Mouse (Mus musculus) embryonic fibroblast, embryonic 13.5 days (primary cell): ENCODE results near the gene Trmt2b. TPM values are rescaled to one million over a fixed set of nuclear protein-coding genes. Genes with fewer than 3 reads are reported as not detected.

Source experiments
- H3K27ac ChIP-seq: 2 replicates; pipeline ENCODE4 v1.5.1; 2012; ENCODE audit warnings: low read length, control low read depth, inconsistent platforms; ENCODE audit not compliant: insufficient read depth
- H3K4me1 ChIP-seq: 2 replicates; pipeline ENCODE4 v1.6.1; 2011; ENCODE audit warnings: low read length; ENCODE audit not compliant: control insufficient read depth, insufficient read depth
- H3K4me3 ChIP-seq: 2 replicates; pipeline ENCODE4 v1.5.1; 2011; ENCODE audit warnings: mild to moderate bottlenecking, control low read depth, low read length; ENCODE audit not compliant: insufficient read depth
- CTCF ChIP-seq: IDR thresholded peaks from 2 replicates; pipeline ENCODE4 v1.5.1; 2011; ENCODE audit warnings: mild to moderate bottlenecking, control low read depth, low read length, moderate library complexity, borderline replicate concordance; ENCODE audit not compliant: insufficient read depth
- POLR2A ChIP-seq: IDR thresholded peaks from 2 replicates; pipeline ENCODE4 v1.6.1; 2011; ENCODE audit warnings: low read depth, mild to moderate bottlenecking, control low read depth, low read length, moderate library complexity
- polyA plus RNA-seq: library from polyadenylated mRNA; stranded (reverse); fragments of >200 nt; gene quantifications from 2 replicates; pipeline ENCODE4 v1.2.4, GENCODE M21; 2011; ENCODE audit warnings: low read depth; ENCODE audit not compliant: missing spikeins, insufficient read length

Gene Trmt2b
- polyA plus RNA-seq, 1 experiment, result 21.7 TPM

DNA sequence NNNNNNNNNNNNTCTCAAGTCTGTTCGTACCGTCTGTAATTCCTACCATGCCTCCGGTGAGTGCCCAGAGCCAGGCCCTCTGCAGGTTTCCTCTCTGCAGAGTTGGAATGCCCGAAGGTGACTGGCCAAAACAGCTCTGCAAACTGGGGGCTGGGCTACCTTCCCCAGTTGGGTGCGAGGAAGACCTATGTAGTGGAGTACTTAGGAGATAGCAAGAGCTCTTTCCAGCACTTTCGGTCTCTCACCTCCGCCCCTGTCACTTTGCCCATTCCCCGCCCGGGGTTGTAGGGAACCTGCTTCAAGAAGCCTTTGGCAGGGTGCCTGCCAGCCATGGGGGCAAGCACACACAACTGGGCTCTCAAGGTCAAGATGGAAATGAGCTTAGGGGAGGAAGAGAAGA, 19.5 kb upstream of the Trmt2b start:
- Histone ChIP-seq H3K4me3 (peak overlapping the region; percentile 10; the same call in 1 of the 2 replicates), H3K4me1 (no peaks in the 10 kb centered on the region), H3K27ac (no peak overlapping the region)
- TF ChIP-seq CTCF, result no peak
- TF ChIP-seq POLR2A, result no peak

DNA sequence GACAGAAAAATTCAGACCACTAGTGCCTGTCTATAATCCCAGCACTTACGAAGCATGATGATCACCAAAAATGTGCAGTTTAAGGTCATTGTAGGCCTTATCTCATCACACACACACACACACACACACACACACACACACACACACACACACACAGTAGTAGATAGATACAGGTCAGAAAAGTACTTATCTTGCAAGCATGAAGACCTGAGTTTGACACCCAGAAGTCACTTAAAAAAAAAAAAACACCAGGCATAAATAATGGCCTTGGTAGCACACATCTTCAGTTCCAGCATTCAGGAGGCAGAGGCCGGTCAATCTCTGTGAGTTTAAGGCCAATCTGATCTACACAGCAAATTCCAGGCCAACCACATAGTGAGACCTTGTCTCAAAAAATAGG, 10.5 kb upstream of the Trmt2b start:
- Histone ChIP-seq H3K4me1 (no peaks in the 10 kb centered on the region), H3K4me3 (no peak overlapping the region), H3K27ac (no peak overlapping the region)
- TF ChIP-seq POLR2A, result no peak
- TF ChIP-seq CTCF, result no peak

DNA sequence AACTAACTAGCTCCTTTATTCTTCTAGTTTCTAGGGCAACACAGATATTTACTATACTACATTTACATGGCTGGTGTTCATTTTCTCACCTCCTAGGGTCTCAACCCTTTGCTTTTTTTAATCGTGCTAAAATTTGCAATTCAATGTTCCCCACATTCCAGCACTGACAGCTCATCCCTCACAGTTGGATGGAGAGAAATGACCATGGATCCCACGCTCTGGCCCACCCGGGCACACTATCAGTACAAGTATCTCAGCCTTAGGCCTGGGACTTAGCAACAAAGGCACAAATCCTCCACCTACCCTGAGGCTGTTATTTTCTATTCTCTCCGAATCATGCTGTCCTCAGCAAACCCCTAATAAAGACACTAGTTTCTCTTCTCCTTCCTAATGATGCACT, 9.0 kb upstream of the Trmt2b start:
- no peak overlapping the region for H3K4me3 ChIP-seq
- H3K27ac ChIP-seq, result no peak overlapping the region
- TF ChIP-seq CTCF, result no peak
- no peak for TF ChIP-seq POLR2A
- H3K4me1 ChIP-seq, result no peaks in the 10 kb centered on the region

DNA sequence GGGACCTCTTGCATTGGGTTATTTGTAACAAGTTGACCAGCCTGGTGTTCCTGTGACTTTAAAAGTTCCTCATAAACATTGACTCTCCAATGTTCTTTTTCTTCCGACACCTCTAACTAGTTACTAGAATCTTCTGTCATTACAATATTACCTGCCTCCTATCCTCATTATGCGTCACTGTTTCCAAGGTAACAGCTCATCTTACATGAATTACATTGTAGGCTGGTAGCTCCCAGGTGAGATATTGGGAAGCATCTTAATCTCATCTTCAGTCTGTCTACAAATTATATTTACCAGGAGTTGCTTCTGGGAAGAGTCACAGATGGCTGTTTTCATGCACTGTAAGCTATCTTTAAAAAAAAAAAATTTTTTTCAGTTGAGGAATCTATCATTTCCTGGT, 8.3 kb upstream of the Trmt2b start:
- no peaks in the 10 kb centered on the region for H3K4me1 ChIP-seq
- no peak overlapping the region for H3K27ac ChIP-seq
- no peak for TF ChIP-seq POLR2A
- TF ChIP-seq CTCF, result no peak
- H3K4me3 ChIP-seq, result no peak overlapping the region

DNA sequence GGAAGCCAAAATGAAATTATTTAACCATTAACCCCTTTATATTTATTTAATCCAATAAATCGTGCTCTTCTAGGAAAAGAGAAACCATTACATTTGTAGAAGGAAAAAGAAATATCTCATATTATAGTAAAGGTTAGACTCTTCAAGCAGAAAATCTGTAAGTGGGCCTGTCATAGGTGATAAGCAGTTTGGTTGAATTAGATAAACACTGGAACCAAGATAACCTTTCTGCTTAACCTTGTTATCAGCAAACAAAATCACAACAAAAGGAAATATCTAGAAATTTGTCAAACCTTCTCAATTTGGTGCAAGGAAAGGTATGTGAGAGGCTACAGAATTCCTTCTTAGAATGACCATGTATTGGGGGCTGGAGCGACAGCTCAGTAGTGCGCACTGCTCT, 3.7 kb upstream of the Trmt2b start:
- H3K27ac ChIP-seq, result no peak overlapping the region
- H3K4me1 ChIP-seq, result no peaks in the 10 kb centered on the region
- no peak overlapping the region for H3K4me3 ChIP-seq
- TF ChIP-seq POLR2A, result no peak
- no peak for TF ChIP-seq CTCF

DNA sequence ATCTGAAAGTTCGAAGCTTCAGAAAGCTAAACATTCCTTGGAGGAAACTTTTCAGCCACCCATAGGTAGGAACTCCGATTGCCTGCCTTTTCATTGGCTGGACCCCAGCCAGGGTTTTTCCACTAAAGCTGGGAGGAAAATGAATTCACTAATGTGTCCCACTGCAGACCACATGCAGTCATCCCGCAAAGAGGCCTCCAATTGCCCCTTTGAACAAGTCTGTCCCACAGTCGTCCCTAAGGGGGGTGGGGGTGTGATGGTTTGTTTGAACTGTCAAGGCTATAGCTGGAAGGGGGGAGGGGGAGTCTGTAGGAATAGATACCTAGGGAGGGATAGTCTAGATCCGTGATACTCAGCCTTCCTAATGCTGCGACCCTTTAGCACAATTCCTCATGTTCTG, 1.1 kb downstream of the Trmt2b start:
- TF ChIP-seq POLR2A (no peak), CTCF (no peak)
- Histone ChIP-seq H3K27ac (peak overlapping the region; percentile 80; the same call in 1 of the 2 replicates), H3K4me1 (no peaks in the 10 kb centered on the region; the same call in 1 of the 2 replicates), H3K4me3 (no peak overlapping the region)

DNA sequence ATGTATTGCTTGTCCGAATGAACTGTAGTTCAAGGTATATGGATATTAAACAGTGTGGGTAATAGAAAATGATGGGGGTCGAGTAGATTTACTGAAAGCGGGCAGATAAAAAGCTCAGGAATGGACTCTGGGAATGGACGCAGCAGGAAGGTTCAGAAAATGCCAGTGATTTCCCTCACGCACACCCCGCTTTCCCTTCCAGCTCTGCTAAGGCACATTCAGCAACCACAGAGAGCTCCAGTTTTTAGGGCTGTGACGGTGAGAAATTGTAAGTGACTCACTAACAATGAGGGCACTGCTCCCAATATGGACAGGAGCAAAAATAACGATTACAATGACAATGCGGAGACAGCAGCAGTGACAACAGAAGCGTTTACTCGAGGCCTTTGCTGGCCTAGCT, 14.7 kb downstream of the Trmt2b start:
- Histone ChIP-seq H3K4me1 (no peaks in the 10 kb centered on the region), H3K27ac (no peak overlapping the region), H3K4me3 (no peak overlapping the region)
- TF ChIP-seq POLR2A, result no peak
- TF ChIP-seq CTCF, result no peak

DNA sequence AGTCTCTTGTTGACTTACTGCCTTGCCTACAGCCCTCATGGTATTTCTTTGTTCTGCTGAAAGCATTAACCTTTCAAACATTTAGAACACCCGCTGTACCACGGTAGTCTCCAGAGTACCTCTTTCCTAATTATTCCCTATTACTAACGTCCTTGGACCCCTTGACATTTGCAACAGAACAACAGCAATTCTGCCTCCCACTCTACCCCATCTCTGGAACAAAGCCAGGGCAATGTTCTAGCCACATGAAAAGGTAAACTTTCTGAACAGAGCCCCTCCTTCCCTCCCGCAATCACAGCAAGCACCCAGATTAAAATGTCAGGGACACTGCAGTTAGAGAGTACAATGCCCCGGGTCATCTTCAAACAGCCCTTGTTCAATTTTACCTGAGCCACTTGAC, 15.6 kb downstream of the Trmt2b start:
- no peaks in the 10 kb centered on the region for H3K4me1 ChIP-seq
- TF ChIP-seq CTCF (no peak), POLR2A (no peak)
- H3K4me3 ChIP-seq, result no peak overlapping the region
- H3K27ac ChIP-seq, result no peak overlapping the region

DNA sequence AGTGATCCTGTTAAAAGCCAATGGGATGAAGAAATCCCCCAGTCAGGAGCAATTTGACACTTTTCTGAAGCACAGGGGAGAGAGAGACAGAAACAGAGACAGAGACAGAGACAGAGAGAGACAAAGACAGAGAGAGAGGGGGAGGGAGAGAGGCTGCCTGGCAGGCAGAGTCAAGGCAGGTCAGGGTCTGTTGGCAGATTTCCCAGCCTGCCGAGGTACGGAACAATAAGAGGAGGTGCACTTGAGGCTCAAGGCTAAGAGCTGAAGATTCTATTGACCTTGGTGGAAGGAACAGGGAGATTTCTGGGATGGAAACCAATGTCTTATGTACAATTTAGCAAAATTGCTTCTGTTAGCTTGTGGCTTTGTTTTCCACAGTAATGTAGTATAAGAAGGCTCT, 28.6 kb downstream of the Trmt2b start:
- Histone ChIP-seq H3K4me1 (no peaks in the 10 kb centered on the region), H3K27ac (no peak overlapping the region), H3K4me3 (no peak overlapping the region)
- TF ChIP-seq POLR2A (no peak), CTCF (no peak)

DNA sequence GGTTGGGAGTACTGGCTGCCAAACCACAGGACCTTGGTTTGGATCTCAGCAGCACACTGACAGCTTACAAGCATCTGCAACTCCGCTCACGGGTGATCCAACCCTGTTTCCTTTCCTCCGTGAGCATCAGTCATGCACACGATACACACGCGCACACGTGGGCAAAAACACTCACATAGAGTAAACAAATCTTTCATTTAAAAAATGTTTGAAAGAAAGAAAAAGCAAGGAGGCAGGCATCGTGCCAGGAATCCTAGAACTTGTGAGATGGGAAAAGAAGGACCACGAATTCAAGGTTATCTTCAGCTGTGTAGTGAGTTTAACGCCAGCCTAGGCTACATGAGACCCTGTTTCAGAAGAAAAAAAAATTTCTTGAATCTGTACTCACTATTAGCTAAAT, 30.8 kb downstream of the Trmt2b start:
- no peak overlapping the region for H3K27ac ChIP-seq
- TF ChIP-seq CTCF (no peak), POLR2A (no peak)
- no peaks in the 10 kb centered on the region for H3K4me1 ChIP-seq
- no peak overlapping the region for H3K4me3 ChIP-seq

DNA sequence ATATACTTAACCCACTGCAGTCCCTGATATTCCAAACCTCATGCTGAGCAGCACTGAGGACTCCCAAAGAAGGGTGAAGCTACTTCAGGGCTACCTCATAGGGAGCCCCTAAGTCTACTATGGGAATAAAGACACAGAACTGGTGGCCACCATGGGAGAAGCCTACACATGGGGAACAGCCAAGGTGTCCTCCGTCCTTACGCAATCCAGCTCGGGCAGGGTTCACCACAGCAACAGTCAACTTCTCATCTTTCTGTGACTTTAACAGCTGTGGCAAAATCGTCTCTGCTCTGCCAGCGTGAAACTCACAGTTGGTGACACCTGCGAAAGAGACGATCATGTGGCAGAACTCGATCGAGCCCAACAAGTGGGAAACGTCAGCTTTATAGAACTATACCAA, 38.5 kb downstream of the Trmt2b start:
- TF ChIP-seq CTCF, result no peak
- no peak for TF ChIP-seq POLR2A
- H3K27ac ChIP-seq, result no peak overlapping the region
- H3K4me1 ChIP-seq, result no peaks in the 10 kb centered on the region
- no peak overlapping the region for H3K4me3 ChIP-seq
